In genomic region chr3:138753182-138753885, GRCm38 (mm10) we compare ENCODE assay signal across 8 mouse cellular contexts. TPM values are rescaled to one million over a fixed set of nuclear protein-coding genes. Genes with fewer than 3 reads are reported as not detected.
DNase-seq lines count a peak whose midpoint lies in the region; ATAC-seq and TF ChIP-seq lines count a peak whose summit lies in the region.

No protein-coding gene starts in this region.

- H3K27ac ChIP-seq in lung, embryonic 14.5 days (ENCODE audit: low read depth): no peak overlapping the region
- no peak overlapping the region for H3K27ac ChIP-seq in forebrain, postnatal 0 days (ENCODE audit: low read depth, low read length)
- H3K27ac ChIP-seq in liver, embryonic 15.5 days (replicated peaks): no peak overlapping the region
- no peak overlapping the region for H3K27ac ChIP-seq in stomach, postnatal 0 days (replicated peaks)

- WGBS in lung, embryonic 14.5 days: 6% methylated on average over 12 of the region's 12 CpGs
- 19% methylated on average over 12 of the region's 12 CpGs for WGBS in forebrain, postnatal 0 days
- WGBS in liver, embryonic 15.5 days (ENCODE audit: insufficient replicate concordance): 7% methylated on average over 12 of the region's 12 CpGs
- WGBS in stomach, postnatal 0 days: 12% methylated on average over 12 of the region's 12 CpGs

- H3K4me2 ChIP-seq in lung, embryonic 14.5 days: peak overlapping the region; percentile 15; the same call in 1 of the 2 replicates
- no peak overlapping the region for H3K4me2 ChIP-seq in forebrain, postnatal 0 days (ENCODE audit: low read depth)
- H3K4me2 ChIP-seq in liver, embryonic 15.5 days: peak overlapping the region; percentile 3
- 0 out of 2 replicates have a peak overlapping the region, but pooled peaks have one; percentile 18 for H3K4me2 ChIP-seq in stomach, postnatal 0 days (replicated peaks; ENCODE audit: low read depth)

- no peak overlapping the region for H3K9ac ChIP-seq in lung, embryonic 14.5 days
- H3K9ac ChIP-seq in forebrain, postnatal 0 days: no peak overlapping the region
- no peak overlapping the region for H3K9ac ChIP-seq in liver, embryonic 15.5 days
- H3K9ac ChIP-seq in stomach, postnatal 0 days (ENCODE audit: low read length): no peak overlapping the region

- DNase-seq in adrenal gland, postnatal 10 days: peak; percentile 46
- DNase-seq in adrenal gland, adult 8-10 months: no peak
- peak; percentile 43 for DNase-seq in lung, embryonic 14.5 days
- no peak for DNase-seq in lung, postnatal 25 days (ENCODE audit: low spot score)
- no peak for DNase-seq in forebrain, postnatal 0 days
- DNase-seq in stomach, postnatal 0 days (ENCODE audit: low spot score): no peak
- DNase-seq in left cerebral cortex, adult 8-10 months (ENCODE audit: low spot score in 2 of 2): no peak

- no peaks in the 10 kb centered on the region for H3K36me3 ChIP-seq in lung, embryonic 14.5 days (ENCODE audit: insufficient read depth)
- no peaks in the 10 kb centered on the region for H3K36me3 ChIP-seq in forebrain, postnatal 0 days (ENCODE audit: insufficient read depth)
- no peaks in the 10 kb centered on the region for H3K36me3 ChIP-seq in liver, embryonic 15.5 days (replicated peaks)
- H3K36me3 ChIP-seq in stomach, postnatal 0 days (ENCODE audit: control insufficient read depth, insufficient read depth, low read length): no peaks in the 10 kb centered on the region

- no peaks in the 10 kb centered on the region for H3K9me3 ChIP-seq in lung, embryonic 14.5 days (ENCODE audit: low read depth, low read length)
- H3K9me3 ChIP-seq in forebrain, postnatal 0 days (ENCODE audit: low read length): no peaks in the 10 kb centered on the region
- H3K9me3 ChIP-seq in liver, embryonic 15.5 days (replicated peaks): no peaks in the 10 kb centered on the region
- H3K9me3 ChIP-seq in stomach, postnatal 0 days (ENCODE audit: control insufficient read depth, low read length): no peaks in the 10 kb centered on the region

- 0 out of 2 replicates have a peak, but pooled peaks cover 4% of the 10 kb centered on the region for H3K27me3 ChIP-seq in lung, embryonic 14.5 days (ENCODE audit: insufficient read depth, low read length)
- no peaks in the 10 kb centered on the region for H3K27me3 ChIP-seq in forebrain, postnatal 0 days (ENCODE audit: insufficient read depth, low read length)
- no peaks in the 10 kb centered on the region for H3K27me3 ChIP-seq in liver, embryonic 15.5 days
- no peaks in the 10 kb centered on the region for H3K27me3 ChIP-seq in stomach, postnatal 0 days (ENCODE audit: control insufficient read depth, insufficient read depth, low read length)

- no peak for ATAC-seq in lung, embryonic 14.5 days (ENCODE audit: insufficient read depth)
- peak; percentile 37 for ATAC-seq in forebrain, postnatal 0 days
- peak; percentile 31 for ATAC-seq in liver, embryonic 15.5 days (ENCODE audit: insufficient read depth)
- peak; percentile 45; the same call in 1 of the 2 replicates for ATAC-seq in stomach, postnatal 0 days (ENCODE audit: low FRiP score, low TSS enrichment)

- peaks cover 7% of the 10 kb centered on the region; the same call in 1 of the 2 replicates for H3K4me1 ChIP-seq in lung, embryonic 14.5 days (ENCODE audit: insufficient read depth)
- 0 out of 2 replicates have a peak, but pooled peaks cover 3% of the 10 kb centered on the region for H3K4me1 ChIP-seq in forebrain, postnatal 0 days (ENCODE audit: insufficient read depth)
- H3K4me1 ChIP-seq in liver, embryonic 15.5 days (replicated peaks): no peaks in the 10 kb centered on the region
- H3K4me1 ChIP-seq in stomach, postnatal 0 days (replicated peaks; ENCODE audit: control insufficient read depth, insufficient read depth): no peaks in the 10 kb centered on the region; the same call in 1 of the 2 replicates

- no peak for TF ChIP-seq CTCF in lung, embryonic 14.5 days (IDR thresholded peaks at IDR 0.05; ENCODE audit: low read depth)
- no peak for TF ChIP-seq CTCF in forebrain, postnatal 0 days (IDR thresholded peaks at IDR 0.05; ENCODE audit: low read depth)
- no peak for TF ChIP-seq CTCF in stomach, postnatal 0 days (IDR thresholded peaks at IDR 0.05; ENCODE audit: low read depth)

- peak; percentile 59 for TF ChIP-seq EP300 in stomach, postnatal 0 days (optimal IDR thresholded peaks at IDR 0.05)

- no peak overlapping the region for H3K4me3 ChIP-seq in lung, embryonic 14.5 days (ENCODE audit: low read depth, low read length)
- H3K4me3 ChIP-seq in forebrain, postnatal 0 days (ENCODE audit: low read depth, low read length): no peak overlapping the region
- no peak overlapping the region for H3K4me3 ChIP-seq in liver, embryonic 15.5 days (replicated peaks)
- no peak overlapping the region for H3K4me3 ChIP-seq in stomach, postnatal 0 days (ENCODE audit: low read depth, low read length)

RNA-seq across cellular contexts. Expression of gene Tspan5, which starts 11.3 kb away (rescaled TPM):
- 10 to 100 TPM; 30.0 to 30.8 TPM for total RNA-seq in adrenal gland, postnatal 10 days (2021)
- 100 to 1,000 TPM in 1 of 4 experiments, 10 to 100 TPM in 3; 46.7 to 102 (median 77.6) TPM for total RNA-seq in adrenal gland, adult 8-10 months (2022)
- 28.3 and 30.6 TPM in 2 replicates for polyA plus RNA-seq in lung, embryonic 14.5 days (2014; fragmentation: Nextera tagmentation; extraction: Ambion mirVana)
- total RNA-seq in forebrain, postnatal 0 days (2014; rRNA removed): 149 and 172 TPM in 2 replicates
- 96.8 and 123 TPM in 2 replicates for polyA plus RNA-seq in forebrain, postnatal 0 days (2015; fragmentation: Nextera tagmentation; extraction: Ambion mirVana)
- 3.0 and 3.4 TPM in 2 replicates for polyA plus RNA-seq in liver, embryonic 15.5 days (2015; fragmentation: Nextera tagmentation; extraction: Ambion mirVana)
- polyA plus RNA-seq in stomach, postnatal 0 days (2015; fragmentation: Nextera tagmentation; extraction: Ambion mirVana): 21.9 and 22.3 TPM in 2 replicates
- total RNA-seq in left cerebral cortex, adult 8-10 months (2022): 100 to 1,000 TPM; 217 to 260 (median 233) TPM

Comparison
In these comparisons a context has a peak if more than half of its experiments do, and no peak if none do; other contexts are left out.
1. DNase-seq: peak in adrenal gland, postnatal 10 days (single experiment) and lung, embryonic 14.5 days (single experiment); none in adrenal gland, adult 8-10 months (single experiment), lung, postnatal 25 days (single experiment), forebrain, postnatal 0 days (single experiment), stomach, postnatal 0 days (single experiment) and left cerebral cortex, adult 8-10 months (0 of 2).